ENCODE assay signal across 16 mouse cellular contexts in the genomic region with DNA sequence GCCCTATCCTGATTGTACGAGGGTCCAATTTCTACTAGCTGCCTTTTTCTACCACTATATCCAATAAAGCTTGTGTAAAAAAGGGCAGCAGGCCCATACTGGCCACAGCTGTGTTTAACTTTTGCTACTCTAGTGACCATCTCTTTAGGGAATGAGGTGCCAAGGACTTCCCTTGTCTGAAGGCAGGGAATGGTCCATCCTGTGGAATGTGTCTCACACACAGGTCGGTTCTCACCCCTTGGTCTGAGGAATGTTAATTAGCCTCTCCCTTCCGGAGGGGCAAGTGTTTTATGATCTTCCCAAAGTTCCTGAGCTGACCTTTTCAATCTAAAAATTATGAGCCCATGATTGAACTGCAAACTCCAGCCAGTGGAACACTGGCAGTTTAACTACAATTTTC.
"Had no signal": no experiment of that assay in that cellular context is flagged by ENCODE, and none has a peak within 500 bp of the region (broad histone marks: within the 10 kb centered on the region; RNA-seq: fewer than 3 reads in every experiment).

No protein-coding gene starts in this region.

- ATAC-seq: liver, postnatal 0 days; midbrain, embryonic 13.5 days had no signal

- H3K9me3 ChIP-seq: liver, embryonic 13.5 days; lung, embryonic 15.5 days; midbrain, embryonic 13.5 days; neural tube, embryonic 12.5 days had no signal

- DNase-seq: kidney, adult 2 months; kidney, postnatal 25 days; layer of hippocampus, postnatal 36 days; left cerebral cortex, postnatal 4 days; liver; liver, embryonic 13.5 days; liver, postnatal 0 days; lung, postnatal 14 days; thymus, postnatal 4 days had no signal

- H3K4me1 ChIP-seq: liver, embryonic 13.5 days; lung, embryonic 15.5 days; megakaryocyte, embryonic 14.5 days; midbrain, embryonic 13.5 days; neural tube, embryonic 12.5 days had no signal

- H3K27me3 ChIP-seq: liver, embryonic 13.5 days; lung, embryonic 15.5 days; megakaryocyte, embryonic 14.5 days; midbrain, embryonic 13.5 days; neural tube, embryonic 12.5 days had no signal

- H3K27ac ChIP-seq: liver, embryonic 13.5 days; lung, embryonic 15.5 days; macrophage; midbrain, embryonic 13.5 days; neural tube, embryonic 12.5 days; stomach, postnatal 0 days had no signal

- H3K4me2 ChIP-seq: liver, embryonic 13.5 days; lung, embryonic 15.5 days; midbrain, embryonic 13.5 days; neural tube, embryonic 12.5 days had no signal

- H3K4me3 ChIP-seq: liver, embryonic 13.5 days; lung, embryonic 15.5 days; megakaryocyte, embryonic 14.5 days; midbrain, embryonic 13.5 days; myocyte; neural tube, embryonic 12.5 days had no signal

- H3K9ac ChIP-seq: liver, embryonic 13.5 days; liver, postnatal 0 days; lung, embryonic 15.5 days; midbrain, embryonic 13.5 days; neural tube, embryonic 12.5 days had no signal

- H3K36me3 ChIP-seq: liver, embryonic 13.5 days; lung, embryonic 15.5 days; midbrain, embryonic 13.5 days; neural tube, embryonic 12.5 days had no signal
